Mouse (Mus musculus): Measurements from ENCODE around the gene Lrp6.

The Lrp6 gene

GRCm38 (mm10) chr6:134489130-134489529, 77.6 kb downstream of the Lrp6 start:
- no peak for DNase-seq

- DNase-seq, result no peak
Observed at GRCm38 (mm10) chr6:134486318-134486717, 80.4 kb downstream of the Lrp6 start.

- no peak for DNase-seq
Observed at GRCm38 (mm10) chr6:134479481-134479880, 87.3 kb downstream of the Lrp6 start.

- no peak for DNase-seq
Observed at GRCm38 (mm10) chr6:134473143-134473561, 93.6 kb downstream of the Lrp6 start.

- DNase-seq, result no peak
Observed at GRCm38 (mm10) chr6:134470857-134471256, 95.9 kb downstream of the Lrp6 start.

GRCm38 (mm10) chr6:134469297-134469696, 97.5 kb downstream of the Lrp6 start:
- no peak for DNase-seq

- no peak for DNase-seq
Observed at GRCm38 (mm10) chr6:134466671-134467229, 100.0 kb downstream of the Lrp6 start.

GRCm38 (mm10) chr6:134461175-134461574, 105.6 kb downstream of the Lrp6 start:
- no peak for DNase-seq

GRCm38 (mm10) chr6:134458376-134458775, 108.4 kb downstream of the Lrp6 start:
- DNase-seq, result no peak

GRCm38 (mm10) chr6:134454093-134454492, 112.7 kb downstream of the Lrp6 start:
- peak; percentile 38 for DNase-seq

GRCm38 (mm10) chr6:134450661-134451119, 116.1 kb downstream of the Lrp6 start:
- no peak for DNase-seq

- DNase-seq, result no peak
Observed at GRCm38 (mm10) chr6:134449958-134450357, 116.8 kb downstream of the Lrp6 start.

- DNase-seq, result no peak
Observed at GRCm38 (mm10) chr6:134448451-134448850, 118.3 kb downstream of the Lrp6 start.

GRCm38 (mm10) chr6:134443925-134444324, 122.8 kb downstream of the Lrp6 start:
- DNase-seq, result no peak

- DNase-seq, result no peak
Observed at GRCm38 (mm10) chr6:134443198-134443904, 123.4 kb downstream of the Lrp6 start.

- DNase-seq, result no peak
Observed at GRCm38 (mm10) chr6:134442219-134442618, 124.5 kb downstream of the Lrp6 start.

GRCm38 (mm10) chr6:134441716-134442115, 125.0 kb downstream of the Lrp6 start:
- no peak for DNase-seq

- DNase-seq, result no peak
Observed at GRCm38 (mm10) chr6:134440023-134440422, 126.7 kb downstream of the Lrp6 start.

- DNase-seq, result no peak
Observed at GRCm38 (mm10) chr6:134439401-134440021, 127.3 kb downstream of the Lrp6 start.

- DNase-seq, result no peak
Observed at GRCm38 (mm10) chr6:134436955-134437354, 129.8 kb downstream of the Lrp6 start.

GRCm38 (mm10) chr6:134434866-134435390, 131.8 kb downstream of the Lrp6 start:
- no peak for DNase-seq

- no peak for DNase-seq
Observed at GRCm38 (mm10) chr6:134434044-134434443, 132.7 kb downstream of the Lrp6 start.

- no peak for DNase-seq
Observed at GRCm38 (mm10) chr6:134433281-134433680, 133.5 kb downstream of the Lrp6 start.

- DNase-seq, result no peak
Observed at GRCm38 (mm10) chr6:134431583-134431982, 135.2 kb downstream of the Lrp6 start.

Data from thymus, postnatal 14 days (tissue).